Mouse (Mus musculus) limb, embryonic 11.5 days (tissue): ENCODE measurements around the gene Ablim1. TPM values are rescaled to one million over a fixed set of nuclear protein-coding genes. Genes with fewer than 3 reads are reported as not detected.

Experiments used
- ATAC-seq: fragments of 200-750 bp; cut with Nextera tagmentation; 2 replicates; pipeline ENCODE4 v1.8.0; 2017; ENCODE audit warnings: low read depth; ENCODE audit not compliant: insufficient number of reproducible peaks, low FRiP score, low TSS enrichment
- DNase-seq: peaks from one replicate; pipeline ENCODE4 v3.0.0-alpha.2; 2015; ENCODE audit warnings: low spot score
- H3K27ac ChIP-seq: fragments of 300-500 bp; sonication (generic); replicated peaks from 2 replicates; pipeline ENCODE4 v1.5.1; 2014; ENCODE audit warnings: low read depth, mild to moderate bottlenecking, low read length
- H3K27me3 ChIP-seq: fragments of 300-500 bp; sonication (generic); 2 replicates; pipeline ENCODE4 v1.6.1; 2014; ENCODE audit warnings: mild to moderate bottlenecking, low read length, mixed read lengths; ENCODE audit not compliant: control insufficient read depth, insufficient read depth
- H3K36me3 ChIP-seq: fragments of 300-500 bp; sonication (generic); 2 replicates; pipeline ENCODE4 v1.6.1; 2014; ENCODE audit warnings: mild to moderate bottlenecking, low read length, moderate library complexity, mixed read lengths; ENCODE audit not compliant: control insufficient read depth, insufficient read depth
- H3K4me1 ChIP-seq: fragments of 300-500 bp; sonication (generic); 2 replicates; pipeline ENCODE4 v1.6.1; 2014; ENCODE audit warnings: low read length, mixed read lengths; ENCODE audit not compliant: control insufficient read depth, insufficient read depth
- H3K4me2 ChIP-seq: fragments of 300-500 bp; sonication (generic); 2 replicates; pipeline ENCODE4 v1.6.1; 2014; ENCODE audit warnings: low read depth, mild to moderate bottlenecking, moderate library complexity; ENCODE audit not compliant: severe bottlenecking
- H3K4me3 ChIP-seq: fragments of 300-500 bp; sonication (generic); 2 replicates; pipeline ENCODE4 v1.5.1; 2014; ENCODE audit warnings: low read depth, low read length
- H3K9ac ChIP-seq: fragments of 300-500 bp; sonication (generic); 2 replicates; pipeline ENCODE4 v1.6.1; 2014; ENCODE audit warnings: mild to moderate bottlenecking, low read length
- H3K9me3 ChIP-seq: fragments of 300-500 bp; sonication (generic); 2 replicates; pipeline ENCODE4 v1.6.1; 2016; ENCODE audit warnings: low read length; ENCODE audit not compliant: control insufficient read depth
- WGBS: fragments of 180-500 bp; shearing (Covaris S2); extraction: QIAGEN DNeasy Blood & Tissue Kit; methylation state at CpG from one replicate; pipeline ENCODE4 v1.1.7; 2014; 5-methylcytosine and 5-hydroxymethylcytosine counted together
- polyA plus RNA-seq: library from polyadenylated mRNA; unstranded; fragments of >200 nt; fragmentation: Nextera tagmentation; extraction: Ambion mirVana; gene quantifications from 2 replicates; pipeline ENCODE4 v1.2.1, GENCODE M21; 2014

Ablim1 gene
- polyA plus RNA-seq, 1 experiment from 2014 or later: 16.8 TPM

GRCm38 (mm10) chr19:57322491-57322890 is 7.8 kb upstream of the Ablim1 start:
- Histone ChIP-seq H3K27ac (no peak overlapping the region), H3K36me3 (no peaks in the 10 kb centered on the region), H3K4me2 (no peak overlapping the region), H3K4me3 (no peak overlapping the region), H3K4me1 (no peaks in the 10 kb centered on the region), H3K9ac (no peak overlapping the region), H3K9me3 (no peaks in the 10 kb centered on the region), H3K27me3 (no peaks in the 10 kb centered on the region)
- ATAC-seq (no peak), DNase-seq (no peak)
- 84% methylated on average over 4 of the region's 4 CpGs for WGBS

- WGBS: 86% methylated on average over 3 of the region's 3 CpGs
- Histone ChIP-seq H3K4me3 (no peak overlapping the region), H3K4me1 (no peaks in the 10 kb centered on the region), H3K27me3 (no peaks in the 10 kb centered on the region), H3K27ac (no peak overlapping the region), H3K36me3 (no peaks in the 10 kb centered on the region), H3K4me2 (no peak overlapping the region), H3K9me3 (no peaks in the 10 kb centered on the region), H3K9ac (no peak overlapping the region)
- ATAC-seq (no peak), DNase-seq (no peak)
Observed at GRCm38 (mm10) chr19:57321839-57322238, 7.1 kb upstream of the Ablim1 start.

GRCm38 (mm10) chr19:57320656-57321382 is 6.1 kb upstream of the Ablim1 start:
- 82% methylated on average over 9 of the region's 9 CpGs for WGBS
- no peaks in the 10 kb centered on the region for H3K9me3 ChIP-seq
- H3K4me2 ChIP-seq: no peak overlapping the region
- H3K9ac ChIP-seq: no peak overlapping the region
- H3K27me3 ChIP-seq: no peaks in the 10 kb centered on the region; the same call in 1 of the 2 replicates
- no peak for DNase-seq
- H3K36me3 ChIP-seq: no peaks in the 10 kb centered on the region
- no peak overlapping the region for H3K27ac ChIP-seq
- ATAC-seq: no peak
- H3K4me1 ChIP-seq: no peaks in the 10 kb centered on the region
- H3K4me3 ChIP-seq: no peak overlapping the region

GRCm38 (mm10) chr19:57316597-57316996 is 1.9 kb upstream of the Ablim1 start:
- DNase-seq: no peak
- Histone ChIP-seq H3K4me3 (no peak overlapping the region), H3K27ac (no peak overlapping the region), H3K36me3 (no peaks in the 10 kb centered on the region), H3K4me1 (peaks cover 8% of the 10 kb centered on the region), H3K4me2 (no peak overlapping the region), H3K9ac (no peak overlapping the region), H3K9me3 (no peaks in the 10 kb centered on the region), H3K27me3 (peaks cover 27% of the 10 kb centered on the region)
- WGBS: 86% methylated on average over 3 of the region's 3 CpGs
- no peak for ATAC-seq

- peaks cover 27% of the 10 kb centered on the region for H3K27me3 ChIP-seq
- no peak for ATAC-seq
- WGBS: 48% methylated on average over 11 of the region's 11 CpGs
Observed at GRCm38 (mm10) chr19:57315013-57315565, 370 bp upstream of the Ablim1 start.

GRCm38 (mm10) chr19:57313891-57314345 is 801 bp downstream of the Ablim1 start:
- Histone ChIP-seq H3K27me3 (peaks cover 27% of the 10 kb centered on the region), H3K9ac (no peak overlapping the region; the same call in 1 of the 2 replicates)
- ATAC-seq: no peak

More at GRCm38 (mm10) chr19:57315013-57315565, 370 bp upstream of the Ablim1 start:
- Histone ChIP-seq H3K4me2 (peak overlapping the region; percentile 97), H3K36me3 (no peaks in the 10 kb centered on the region), H3K4me3 (peak overlapping the region; percentile 38), H3K9me3 (no peaks in the 10 kb centered on the region), H3K9ac (no peak overlapping the region; the same call in 1 of the 2 replicates), H3K4me1 (peaks cover 8% of the 10 kb centered on the region), H3K27ac (no peak overlapping the region)
- no peak for DNase-seq

GRCm38 (mm10) chr19:57313226-57313625 is 1.5 kb downstream of the Ablim1 start:
- ATAC-seq (no peak), DNase-seq (no peak)
- no peaks in the 10 kb centered on the region for H3K9me3 ChIP-seq
- no peak overlapping the region for H3K27ac ChIP-seq
- no peak overlapping the region for H3K4me3 ChIP-seq
- peaks cover 8% of the 10 kb centered on the region for H3K4me1 ChIP-seq
- no peak overlapping the region for H3K9ac ChIP-seq
- no peak overlapping the region for H3K4me2 ChIP-seq
- H3K27me3 ChIP-seq: peaks cover 27% of the 10 kb centered on the region
- no peaks in the 10 kb centered on the region for H3K36me3 ChIP-seq
- 73% methylated on average over 10 of the region's 10 CpGs for WGBS

More at GRCm38 (mm10) chr19:57313891-57314345, 801 bp downstream of the Ablim1 start:
- Histone ChIP-seq H3K4me1 (peaks cover 8% of the 10 kb centered on the region), H3K36me3 (no peaks in the 10 kb centered on the region), H3K4me3 (peak overlapping the region; percentile 38), H3K4me2 (peak overlapping the region; percentile 97; the same call in 1 of the 2 replicates), H3K9me3 (no peaks in the 10 kb centered on the region), H3K27ac (no peak overlapping the region)
- no peak for DNase-seq
- WGBS: 78% methylated on average over 3 of the region's 3 CpGs

GRCm38 (mm10) chr19:57309980-57310379 is 4.7 kb downstream of the Ablim1 start:
- peaks cover 19% of the 10 kb centered on the region for H3K27me3 ChIP-seq
- no peak overlapping the region for H3K9ac ChIP-seq
- WGBS: 74% methylated on average over 4 of the region's 4 CpGs
- H3K27ac ChIP-seq: no peak overlapping the region
- H3K36me3 ChIP-seq: no peaks in the 10 kb centered on the region
- no peak for ATAC-seq
- H3K9me3 ChIP-seq: no peaks in the 10 kb centered on the region
- H3K4me1 ChIP-seq: peaks cover 8% of the 10 kb centered on the region
- H3K4me3 ChIP-seq: no peak overlapping the region
- DNase-seq: no peak
- H3K4me2 ChIP-seq: no peak overlapping the region
